Mouse (Mus musculus) erythroblast, embryonic 14.5 days (primary cell): Measurements from ENCODE around the gene Tenm2.

Experiments
- GATA1 ChIP-seq: IDR thresholded peaks from 2 replicates; pipeline ENCODE4 v1.6.1; 2012; ENCODE audit warnings: low read length, inconsistent platforms, mixed read lengths
- TAL1 ChIP-seq: IDR thresholded peaks from 3 replicates; pipeline ENCODE4 v1.6.1; 2012; ENCODE audit warnings: low read length, inconsistent platforms, mixed read lengths

DNA sequence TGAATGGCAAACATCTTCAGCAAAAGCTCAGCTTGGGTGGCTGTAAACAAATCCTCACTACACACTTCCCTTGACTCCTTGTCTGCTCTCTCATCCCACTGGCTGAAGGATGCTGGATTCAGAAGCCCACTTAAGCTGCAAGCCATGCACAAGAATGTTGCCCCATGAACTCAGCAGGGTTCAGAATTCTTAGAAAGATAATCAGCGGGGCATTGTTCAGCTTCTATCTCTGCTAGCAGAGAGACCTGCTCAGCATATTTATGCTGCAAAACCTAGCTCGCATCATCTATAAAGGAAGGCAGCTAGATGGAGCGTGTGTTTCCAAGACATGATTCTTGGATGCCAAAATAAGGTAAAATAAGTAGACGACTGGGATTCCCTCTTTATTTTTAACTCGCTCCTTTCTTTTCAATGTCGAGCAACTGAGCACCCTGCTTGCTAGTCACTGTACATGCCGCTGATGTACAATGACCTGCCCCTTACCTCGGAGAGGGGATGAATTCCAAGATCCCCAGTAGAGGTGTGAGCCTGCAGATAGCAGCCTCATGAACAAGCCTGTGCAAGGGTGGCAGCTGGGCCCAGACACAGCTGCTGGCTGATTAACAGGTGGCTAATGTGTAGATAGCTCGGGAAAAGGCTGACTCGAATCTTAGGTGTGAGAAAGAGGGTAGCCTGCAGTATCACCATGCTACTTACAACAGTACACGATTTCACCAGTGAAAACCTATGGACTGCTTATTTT, 686.2 kb downstream of the Tenm2 start:
- TF ChIP-seq GATA1 (no peak), TAL1 (no peak)
